Mouse (Mus musculus) midbrain, embryonic 13.5 days (tissue): ENCODE measurements around the gene Gabrb3. TPM values are rescaled to one million over a fixed set of nuclear protein-coding genes. Genes with fewer than 3 reads are reported as not detected.

Experiments
- ATAC-seq: fragments of 200-750 bp; cut with Nextera tagmentation; 2 replicates; pipeline ENCODE4 v1.8.0; 2017; ENCODE audit warnings: mild to moderate bottlenecking, moderate TSS enrichment, moderate library complexity
- H3K27ac ChIP-seq: fragments of 300-500 bp; sonication (generic); 2 replicates; pipeline ENCODE4 v1.5.1; 2015; ENCODE audit warnings: inconsistent platforms, mild to moderate bottlenecking, moderate library complexity
- H3K27me3 ChIP-seq: fragments of 300-500 bp; sonication (generic); 2 replicates; pipeline ENCODE4 v1.6.1; 2015; ENCODE audit warnings: mild to moderate bottlenecking, inconsistent platforms
- H3K36me3 ChIP-seq: fragments of 300-500 bp; sonication (generic); 2 replicates; pipeline ENCODE4 v1.6.1; 2015; ENCODE audit warnings: mild to moderate bottlenecking, inconsistent platforms
- H3K4me1 ChIP-seq: fragments of 300-500 bp; sonication (generic); replicated peaks from 2 replicates; pipeline ENCODE4 v1.6.1; 2015; ENCODE audit warnings: inconsistent platforms
- H3K4me2 ChIP-seq: fragments of 300-500 bp; sonication (generic); replicated peaks from 2 replicates; pipeline ENCODE4 v1.6.1; 2015; ENCODE audit warnings: moderate library complexity, mild to moderate bottlenecking, inconsistent platforms
- H3K4me3 ChIP-seq: fragments of 300-500 bp; sonication (generic); replicated peaks from 2 replicates; pipeline ENCODE4 v1.5.1; 2015; ENCODE audit warnings: mild to moderate bottlenecking, inconsistent platforms
- H3K9ac ChIP-seq: fragments of 300-500 bp; sonication (generic); replicated peaks from 2 replicates; pipeline ENCODE4 v1.6.1; 2015; ENCODE audit warnings: mild to moderate bottlenecking, inconsistent platforms
- H3K9me3 ChIP-seq: fragments of 300-500 bp; sonication (generic); 2 replicates; pipeline ENCODE4 v1.6.1; 2016; ENCODE audit warnings: mild to moderate bottlenecking, inconsistent platforms
- WGBS: fragments of 180-500 bp; shearing (Covaris S2); methylation state at CpG from one replicate; pipeline ENCODE4 v1.1.7; 2015; 5-methylcytosine and 5-hydroxymethylcytosine counted together
- polyA plus RNA-seq: library from polyadenylated mRNA; unstranded; fragments of >200 nt; fragmentation: Nextera tagmentation; extraction: Ambion mirVana; gene quantifications from 2 replicates; pipeline ENCODE4 v1.2.1, GENCODE M21; 2015

Gene Gabrb3
- polyA plus RNA-seq, 1 experiment from 2014 or later, result 28.7 TPM

- Histone ChIP-seq H3K36me3 (no peaks in the 10 kb centered on the region), H3K4me2 (no peak overlapping the region), H3K9me3 (no peaks in the 10 kb centered on the region), H3K4me1 (no peaks in the 10 kb centered on the region), H3K9ac (no peak overlapping the region), H3K27ac (no peak overlapping the region), H3K4me3 (no peak overlapping the region), H3K27me3 (no peaks in the 10 kb centered on the region)
- ATAC-seq, result no peak
- 79% methylated on average over 1 of the region's 1 CpGs for WGBS
Measured at GRCm38 (mm10) chr7:57640796-57641195, 221.3 kb downstream of the Gabrb3 start.

GRCm38 (mm10) chr7:57647345-57647744 is 227.9 kb downstream of the Gabrb3 start:
- 88% methylated on average over 2 of the region's 2 CpGs for WGBS
- Histone ChIP-seq H3K4me3 (no peak overlapping the region), H3K9me3 (no peaks in the 10 kb centered on the region), H3K4me2 (no peak overlapping the region), H3K4me1 (no peaks in the 10 kb centered on the region), H3K27ac (no peak overlapping the region), H3K9ac (no peak overlapping the region), H3K27me3 (no peaks in the 10 kb centered on the region), H3K36me3 (no peaks in the 10 kb centered on the region)
- ATAC-seq, result no peak

GRCm38 (mm10) chr7:57648136-57648755 is 228.8 kb downstream of the Gabrb3 start:
- H3K9me3 ChIP-seq, result no peaks in the 10 kb centered on the region
- 96% methylated on average over 4 of the region's 4 CpGs for WGBS
- H3K9ac ChIP-seq, result no peak overlapping the region
- no peak overlapping the region for H3K27ac ChIP-seq
- no peak overlapping the region for H3K4me3 ChIP-seq
- H3K4me1 ChIP-seq, result no peaks in the 10 kb centered on the region
- no peak for ATAC-seq
- no peaks in the 10 kb centered on the region for H3K27me3 ChIP-seq
- H3K36me3 ChIP-seq, result no peaks in the 10 kb centered on the region
- no peak overlapping the region for H3K4me2 ChIP-seq

GRCm38 (mm10) chr7:57677352-57677751 is 257.9 kb downstream of the Gabrb3 start:
- H3K27ac ChIP-seq, result peak overlapping the region; percentile 44; the same call in 1 of the 2 replicates
- H3K4me2 ChIP-seq, result no peak overlapping the region
- WGBS, result 79% methylated on average over 6 of the region's 6 CpGs
- no peaks in the 10 kb centered on the region for H3K9me3 ChIP-seq
- 0 out of 2 replicates have a peak, but pooled peaks cover 2% of the 10 kb centered on the region for H3K4me1 ChIP-seq
- ATAC-seq, result 0 out of 2 replicates have a peak, but pooled peaks have one; percentile 11
- no peak overlapping the region for H3K9ac ChIP-seq
- no peaks in the 10 kb centered on the region for H3K36me3 ChIP-seq
- H3K27me3 ChIP-seq, result no peaks in the 10 kb centered on the region
- no peak overlapping the region for H3K4me3 ChIP-seq

- WGBS, result 70% methylated on average over 4 of the region's 4 CpGs
- Histone ChIP-seq H3K36me3 (no peaks in the 10 kb centered on the region), H3K4me1 (no peaks in the 10 kb centered on the region), H3K4me3 (no peak overlapping the region), H3K9me3 (no peaks in the 10 kb centered on the region), H3K4me2 (no peak overlapping the region), H3K27ac (no peak overlapping the region), H3K9ac (no peak overlapping the region), H3K27me3 (no peaks in the 10 kb centered on the region)
- no peak for ATAC-seq
Measured at GRCm38 (mm10) chr7:57689836-57690235, 270.3 kb downstream of the Gabrb3 start.

- H3K27me3 ChIP-seq, result no peaks in the 10 kb centered on the region
- no peaks in the 10 kb centered on the region for H3K9me3 ChIP-seq
- no peak overlapping the region for H3K27ac ChIP-seq
- no peaks in the 10 kb centered on the region for H3K36me3 ChIP-seq
- H3K4me3 ChIP-seq, result no peak overlapping the region
- H3K9ac ChIP-seq, result no peak overlapping the region
- no peak overlapping the region for H3K4me2 ChIP-seq
- peak; percentile 26 for ATAC-seq
- 72% methylated on average over 7 of the region's 7 CpGs for WGBS
- H3K4me1 ChIP-seq, result peaks cover 8% of the 10 kb centered on the region
Measured at GRCm38 (mm10) chr7:57700370-57700769, 280.9 kb downstream of the Gabrb3 start.

- no peak overlapping the region for H3K9ac ChIP-seq
- no peaks in the 10 kb centered on the region for H3K9me3 ChIP-seq
- H3K27me3 ChIP-seq, result no peaks in the 10 kb centered on the region
- H3K36me3 ChIP-seq, result no peaks in the 10 kb centered on the region
- 0 out of 2 replicates have a peak, but pooled peaks have one; percentile 48 for ATAC-seq
- no peak overlapping the region for H3K4me2 ChIP-seq
- no peak overlapping the region for H3K27ac ChIP-seq
- H3K4me1 ChIP-seq, result peaks cover 8% of the 10 kb centered on the region
- H3K4me3 ChIP-seq, result no peak overlapping the region
Measured at GRCm38 (mm10) chr7:57701046-57701445, 281.6 kb downstream of the Gabrb3 start.

GRCm38 (mm10) chr7:57703580-57703979 is 284.1 kb downstream of the Gabrb3 start:
- no peak for ATAC-seq
- H3K9me3 ChIP-seq, result no peaks in the 10 kb centered on the region
- H3K4me3 ChIP-seq, result no peak overlapping the region
- peaks cover 14% of the 10 kb centered on the region for H3K4me1 ChIP-seq
- H3K27me3 ChIP-seq, result no peaks in the 10 kb centered on the region
- H3K36me3 ChIP-seq, result no peaks in the 10 kb centered on the region
- WGBS, result 83% methylated on average over 1 of the region's 1 CpGs
- H3K9ac ChIP-seq, result no peak overlapping the region
- no peak overlapping the region for H3K27ac ChIP-seq
- no peak overlapping the region for H3K4me2 ChIP-seq

- WGBS, result 92% methylated on average over 6 of the region's 6 CpGs
- no peak for ATAC-seq
- Histone ChIP-seq H3K9ac (no peak overlapping the region), H3K4me2 (no peak overlapping the region), H3K27ac (no peak overlapping the region), H3K4me1 (peaks cover 6% of the 10 kb centered on the region; the same call in 1 of the 2 replicates), H3K27me3 (no peaks in the 10 kb centered on the region), H3K9me3 (no peaks in the 10 kb centered on the region), H3K36me3 (no peaks in the 10 kb centered on the region), H3K4me3 (no peak overlapping the region)
Measured at GRCm38 (mm10) chr7:57706092-57706491, 286.6 kb downstream of the Gabrb3 start.

- Histone ChIP-seq H3K9me3 (no peaks in the 10 kb centered on the region), H3K27ac (no peak overlapping the region), H3K27me3 (no peaks in the 10 kb centered on the region), H3K9ac (no peak overlapping the region), H3K4me3 (no peak overlapping the region), H3K4me1 (peaks cover 6% of the 10 kb centered on the region; the same call in 1 of the 2 replicates), H3K4me2 (no peak overlapping the region), H3K36me3 (no peaks in the 10 kb centered on the region)
- peak; percentile 43 for ATAC-seq
- WGBS, result 86% methylated on average over 7 of the region's 7 CpGs
Measured at GRCm38 (mm10) chr7:57706976-57707740, 287.7 kb downstream of the Gabrb3 start.

- Histone ChIP-seq H3K4me3 (no peak overlapping the region), H3K9me3 (no peaks in the 10 kb centered on the region)
Measured at GRCm38 (mm10) chr7:57711709-57712108, 292.2 kb downstream of the Gabrb3 start.

GRCm38 (mm10) chr7:57746836-57747235 is 327.3 kb downstream of the Gabrb3 start:
- Histone ChIP-seq H3K9ac (no peak overlapping the region), H3K9me3 (no peaks in the 10 kb centered on the region), H3K4me1 (no peaks in the 10 kb centered on the region), H3K27ac (no peak overlapping the region), H3K4me2 (no peak overlapping the region), H3K4me3 (no peak overlapping the region), H3K27me3 (no peaks in the 10 kb centered on the region), H3K36me3 (no peaks in the 10 kb centered on the region)
- ATAC-seq, result no peak
- 87% methylated on average over 2 of the region's 2 CpGs for WGBS

More at GRCm38 (mm10) chr7:57711709-57712108, 292.2 kb downstream of the Gabrb3 start:
- H3K36me3 ChIP-seq, result no peaks in the 10 kb centered on the region
- no peak overlapping the region for H3K4me2 ChIP-seq
- no peak overlapping the region for H3K9ac ChIP-seq
- no peaks in the 10 kb centered on the region for H3K27me3 ChIP-seq
- H3K27ac ChIP-seq, result no peak overlapping the region
- H3K4me1 ChIP-seq, result peaks cover 6% of the 10 kb centered on the region; the same call in 1 of the 2 replicates
- no peak for ATAC-seq
